Mouse (Mus musculus) MEL (cell line): ENCODE measurements at regions not wholly inside any gene's neighbourhood (a gene's known extent, or its start where the extent isn't known, plus 50 kb on each side); places are given as distances from the start of the nearest gene placed in this dataset.

ENCODE experiments used
- GATA1 ChIP-seq: IDR thresholded peaks from 2 replicates; pipeline ENCODE4 v1.6.1; 2011; ENCODE audit warnings: low read depth, low read length, improper control_type of control experiment
- JUND ChIP-seq: IDR thresholded peaks from 2 replicates; pipeline ENCODE4 v1.6.1; 2011; ENCODE audit warnings: low read depth, mild to moderate bottlenecking, improper control_type of control experiment, low read length

DNA sequence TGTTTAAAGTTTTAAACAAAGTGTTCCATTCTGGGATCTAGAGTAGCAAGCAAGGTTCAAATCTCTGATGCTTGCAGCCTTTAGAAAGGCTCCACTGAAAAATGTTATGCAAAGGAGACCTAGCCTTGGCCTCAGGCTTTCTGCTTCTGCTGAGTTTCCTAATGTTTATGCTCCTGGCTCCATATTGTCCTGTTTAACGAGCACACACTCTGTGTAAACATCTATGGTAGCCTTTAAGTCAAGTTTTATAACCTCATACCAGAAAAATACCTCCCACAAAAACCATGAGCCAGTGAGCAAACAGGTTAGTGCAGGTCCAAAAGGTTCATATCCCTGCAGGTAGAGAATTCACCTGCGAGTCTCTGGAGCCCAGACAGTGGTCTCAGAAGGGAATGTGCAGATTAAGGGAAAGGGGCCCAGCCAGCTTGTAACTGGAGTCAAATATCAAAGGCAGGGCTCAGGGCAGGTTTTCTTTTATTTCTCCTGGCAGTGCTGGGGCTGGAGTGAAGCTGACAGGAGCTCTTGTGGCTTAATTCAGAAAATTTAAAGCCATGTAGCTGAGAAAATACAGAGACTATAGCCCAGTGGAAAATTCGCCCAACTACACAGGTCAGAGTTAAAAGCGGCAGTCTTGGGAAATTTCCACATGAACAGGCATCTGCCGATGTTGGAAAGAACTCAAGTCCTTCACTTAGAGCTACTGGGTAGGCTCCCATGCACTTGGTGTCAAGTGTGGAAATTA lies 220.3 kb downstream of the Ikzf2 start:
- no peak for TF ChIP-seq JUND
- no peak for TF ChIP-seq GATA1
